Mouse (Mus musculus) bone marrow macrophage, adult 2 months (primary cell): ENCODE data around the gene Astn1.

Experiments used
- CTCF ChIP-seq: IDR thresholded peaks from 2 replicates; pipeline ENCODE4 v1.5.1; 2012; ENCODE audit warnings: low read depth, mild to moderate bottlenecking, low read length, moderate library complexity
- POLR2A ChIP-seq: IDR thresholded peaks from 2 replicates; pipeline ENCODE4 v1.6.1; 2012; ENCODE audit warnings: mild to moderate bottlenecking, low read depth, low read length, borderline replicate concordance

DNA sequence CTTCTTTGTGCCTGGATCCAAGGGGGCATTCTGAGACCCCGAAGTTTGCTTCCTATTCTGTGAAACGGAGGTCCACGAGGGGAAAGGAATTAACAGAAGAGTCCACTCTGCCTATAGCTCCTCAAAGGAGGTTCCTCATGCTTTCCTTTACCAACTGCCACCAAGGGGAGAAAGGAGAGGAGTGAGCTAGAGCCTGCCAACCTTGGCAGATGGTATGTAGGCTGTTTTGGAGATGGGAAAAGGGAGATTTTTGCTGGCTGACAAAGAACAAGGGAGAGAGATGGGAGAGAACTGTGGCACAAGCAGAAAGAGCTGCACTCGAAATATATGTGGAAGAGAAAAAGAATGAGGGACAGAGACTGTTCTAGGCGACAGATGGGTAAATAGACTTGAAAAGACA is 33.9 kb upstream of the Astn1 start:
- TF ChIP-seq POLR2A, result no peak
- TF ChIP-seq CTCF, result no peak
